9 mouse cellular contexts compared by ENCODE assay signal in the genomic region with DNA sequence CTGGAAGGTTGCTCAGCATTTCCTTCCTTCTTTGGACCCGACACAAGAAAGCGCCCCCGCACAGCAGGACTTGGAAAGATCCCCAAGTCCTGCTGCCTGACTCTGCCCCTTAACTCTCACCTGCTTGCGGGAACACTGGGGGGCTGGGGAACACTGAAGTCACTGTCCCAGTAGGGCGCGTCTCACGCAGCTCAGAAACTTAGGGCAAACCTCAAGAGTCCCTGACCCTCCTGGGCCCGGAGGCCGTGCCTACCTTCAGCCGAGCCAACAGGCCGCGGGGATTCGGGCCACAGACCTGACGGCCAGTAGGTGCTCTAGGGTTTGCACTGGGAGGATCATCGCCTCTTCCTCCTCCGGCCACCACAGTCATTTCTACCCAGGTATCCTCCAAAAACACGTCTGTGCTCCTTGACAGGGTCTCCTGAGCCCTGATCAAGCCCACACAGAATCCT. TPM values are rescaled to one million over a fixed set of nuclear protein-coding genes. Genes with fewer than 3 reads are reported as not detected.
A peak's percentile ranks its signal among the peaks of the same experiment; 100 is the strongest.
DNase-seq lines count a peak whose midpoint lies in the region; ATAC-seq and TF ChIP-seq lines count a peak whose summit lies in the region.
"Had no signal": no experiment of that assay in that cellular context is flagged by ENCODE, and none has a peak within 500 bp of the region (broad histone marks: within the 10 kb centered on the region; RNA-seq: fewer than 3 reads in every experiment).

No protein-coding gene starts in this region.

- H3K27ac ChIP-seq in cortical plate, adult 2 months (ENCODE audit: insufficient read depth, low read length), result no peak overlapping the region
- no peak overlapping the region for H3K27ac ChIP-seq in midbrain, embryonic 11.5 days (ENCODE audit: low read depth, low read length)

- 0 out of 2 replicates have a peak overlapping the region, but pooled peaks have one; percentile 18 for H3K4me3 ChIP-seq in cortical plate, adult 2 months (ENCODE audit: insufficient read depth, low read length)
- H3K4me3 ChIP-seq in midbrain, embryonic 11.5 days (ENCODE audit: low read depth, low read length), result peak overlapping the region; percentile 45

- peak; percentile 90 for DNase-seq in heart, adult 11 months
- DNase-seq in heart, postnatal 25 days (ENCODE audit: low spot score), result no peak
- peak; percentile 19 to 35 for DNase-seq in heart, postnatal 14 days
- peak; percentile 94 for DNase-seq in midbrain, embryonic 11.5 days (ENCODE audit: low spot score, missing footprints)
- DNase-seq in urinary bladder, postnatal 36 days (ENCODE audit: low spot score in 2 of 2), result no peak
- no peak for DNase-seq in spleen, postnatal 4 days (ENCODE audit: low spot score in 2 of 2)
- DNase-seq in cerebellum, adult 11 months, result no peak

- ATAC-seq in midbrain, embryonic 11.5 days (ENCODE audit: low FRiP score), result no peak

- intact Hi-C loops in heart, postnatal 25 days (cut with DNase I), result no loop called here
- intact Hi-C loops in heart, postnatal 14 days (cut with DNase I), result loop anchor here (5.0 kb wide), 2 partner anchors 72 to 73 kb away; no protein-coding TSS in a partner anchor

- peak overlapping the region; percentile 62 for H3K9ac ChIP-seq in midbrain, embryonic 11.5 days (ENCODE audit: low read length)

- no peaks in the 10 kb centered on the region for H3K4me1 ChIP-seq in cortical plate, adult 2 months (ENCODE audit: control insufficient read depth, insufficient read depth, low read length)
- peaks cover 3% of the 10 kb centered on the region; the same call in 1 of the 2 replicates for H3K4me1 ChIP-seq in midbrain, embryonic 11.5 days (ENCODE audit: control insufficient read depth, insufficient read depth, low read length)

- TF ChIP-seq POLR2A in cortical plate, adult 2 months (IDR thresholded peaks at IDR 0.05; ENCODE audit: extremely low read depth, insufficient read depth, low read length), result no peak

- H3K4me2 ChIP-seq in midbrain, embryonic 11.5 days, result peak overlapping the region; percentile 66

- H3K36me3 ChIP-seq in midbrain, embryonic 11.5 days (ENCODE audit: control insufficient read depth, insufficient read depth, low read length), result no peaks in the 10 kb centered on the region

- WGBS in midbrain, embryonic 11.5 days, result 3% methylated on average over 17 of the region's 17 CpGs

- H3K9me3 ChIP-seq in midbrain, embryonic 11.5 days (ENCODE audit: control insufficient read depth, low read length), result no peaks in the 10 kb centered on the region

- TF ChIP-seq CTCF in cortical plate, adult 2 months (IDR thresholded peaks at IDR 0.05; ENCODE audit: extremely low read depth, insufficient read depth, low read length), result no peak

- H3K27me3 ChIP-seq in midbrain, embryonic 11.5 days (ENCODE audit: control insufficient read depth, insufficient read depth, low read length), result peaks cover 22% of the 10 kb centered on the region

RNA-seq across cellular contexts. Expression of a gene that starts 1.2 kb away (rescaled TPM):
- total RNA-seq in heart, postnatal 25 days (2021), result 1 to 10 TPM; 1.5 to 1.8 TPM
- 0.67 and 0.72 TPM in 2 replicates for polyA plus RNA-seq in cortical plate, adult 2 months (2012; rRNA removed)
- 1 to 10 TPM; 3.3 to 3.5 TPM for total RNA-seq in heart, postnatal 14 days (2021)
- 3.4 and 4.8 TPM in 2 replicates for polyA plus RNA-seq in midbrain, embryonic 11.5 days (2014; fragmentation: Nextera tagmentation; extraction: Ambion mirVana)
- total RNA-seq: neutrophil, adult 5-6 weeks had no signal

Comparison
In these comparisons a context has a peak if more than half of its experiments do, and no peak if none do; other contexts are left out.
1. DNase-seq: peak in heart, adult 11 months (single experiment), heart, postnatal 14 days (2 of 2) and midbrain, embryonic 11.5 days (single experiment); none in heart, postnatal 25 days (single experiment), urinary bladder, postnatal 36 days (0 of 2), spleen, postnatal 4 days (0 of 2) and cerebellum, adult 11 months (single experiment).